7 mouse cellular contexts compared by ENCODE assay signal in genomic region chr3:107333381-107334201, GRCm38 (mm10). TPM values are rescaled to one million over a fixed set of nuclear protein-coding genes. Genes with fewer than 3 reads are reported as not detected.
DNase-seq lines count a peak whose midpoint lies in the region; ATAC-seq lines count a peak whose summit lies in the region.

Rbm15 (minus strand) TSS chr3:107333673.

- H3K36me3 ChIP-seq in embryonic facial prominence, embryonic 11.5 days (replicated peaks; ENCODE audit: control insufficient read depth, insufficient read depth, low read depth, low read length), result peaks cover 5% of the 10 kb centered on the region
- peaks cover 31% of the 10 kb centered on the region for H3K36me3 ChIP-seq in limb, embryonic 10.5 days
- peaks cover 16% of the 10 kb centered on the region for H3K36me3 ChIP-seq in midbrain, embryonic 13.5 days

- peak within 1 kb of the TSS; percentile 97 for H3K27ac ChIP-seq in embryonic facial prominence, embryonic 11.5 days (replicated peaks; ENCODE audit: low read depth, low read length)
- peak within 1 kb of the TSS; percentile 98 for H3K27ac ChIP-seq in limb, embryonic 10.5 days
- H3K27ac ChIP-seq in midbrain, embryonic 13.5 days, result peak within 1 kb of the TSS; percentile 94

- no peaks in the 10 kb centered on the region for H3K27me3 ChIP-seq in embryonic facial prominence, embryonic 11.5 days (ENCODE audit: control insufficient read depth, insufficient read depth, low read length)
- no peaks in the 10 kb centered on the region for H3K27me3 ChIP-seq in limb, embryonic 10.5 days (ENCODE audit: low read depth, poor library complexity, severe bottlenecking)
- H3K27me3 ChIP-seq in midbrain, embryonic 13.5 days, result no peaks in the 10 kb centered on the region

- under 1% methylated on average over 62 of the region's 62 CpGs for WGBS in embryonic facial prominence, embryonic 11.5 days
- under 1% methylated on average over 62 of the region's 62 CpGs for WGBS in limb, embryonic 10.5 days
- under 1% methylated on average over 62 of the region's 62 CpGs for WGBS in midbrain, embryonic 13.5 days

- peak within 1 kb of the TSS; percentile 74 for H3K4me2 ChIP-seq in embryonic facial prominence, embryonic 11.5 days (ENCODE audit: low read depth, low read length)
- peak within 1 kb of the TSS; percentile 84 for H3K4me2 ChIP-seq in midbrain, embryonic 13.5 days (replicated peaks)

- H3K4me3 ChIP-seq in embryonic facial prominence, embryonic 11.5 days (ENCODE audit: low read depth, low read length), result peak within 1 kb of the TSS; percentile 95
- H3K4me3 ChIP-seq in limb, embryonic 10.5 days, result peak within 1 kb of the TSS; percentile 97
- H3K4me3 ChIP-seq in midbrain, embryonic 13.5 days (replicated peaks), result peak within 1 kb of the TSS; percentile 83

- ATAC-seq in embryonic facial prominence, embryonic 11.5 days (replicated peaks; ENCODE audit: insufficient number of reproducible peaks, low FRiP score, low TSS enrichment, low read depth), result peak; percentile 95
- ATAC-seq in granulocyte monocyte progenitor cell, adult 5-6 weeks (replicated peaks; ENCODE audit: poor library complexity, severe bottlenecking), result peak; percentile 65
- peak; percentile 95 for ATAC-seq in midbrain, embryonic 13.5 days

- peak within 1 kb of the TSS; percentile 94 for H3K9ac ChIP-seq in embryonic facial prominence, embryonic 11.5 days (replicated peaks; ENCODE audit: low read length)
- H3K9ac ChIP-seq in midbrain, embryonic 13.5 days (replicated peaks), result peak within 1 kb of the TSS; percentile 85

- no peaks in the 10 kb centered on the region for H3K9me3 ChIP-seq in embryonic facial prominence, embryonic 11.5 days (replicated peaks; ENCODE audit: control insufficient read depth, low read length)
- H3K9me3 ChIP-seq in limb, embryonic 10.5 days (replicated peaks), result no peaks in the 10 kb centered on the region
- no peaks in the 10 kb centered on the region for H3K9me3 ChIP-seq in midbrain, embryonic 13.5 days

- peaks cover 6% of the 10 kb centered on the region for H3K4me1 ChIP-seq in embryonic facial prominence, embryonic 11.5 days (ENCODE audit: control insufficient read depth, insufficient read depth, low read length)
- H3K4me1 ChIP-seq in limb, embryonic 10.5 days, result peaks cover 38% of the 10 kb centered on the region
- peaks cover 35% of the 10 kb centered on the region for H3K4me1 ChIP-seq in midbrain, embryonic 13.5 days (replicated peaks)

- DNase-seq in adrenal gland, postnatal 14 days, result peak; percentile 97
- peak; percentile 99 for DNase-seq in embryonic facial prominence, embryonic 11.5 days (ENCODE audit: low spot score)
- peak; percentile 99 for DNase-seq in kidney, adult 11 months
- peak; percentile 90 for DNase-seq in limb, embryonic 10.5 days (ENCODE audit: low spot score)
- DNase-seq in spleen, adult 12 weeks (ENCODE audit: low spot score), result peak; percentile 90

RNA-seq across cellular contexts. Expression of gene Rbm15, which starts in this region (rescaled TPM):
- 37.3 and 41.1 TPM in 2 replicates for total RNA-seq in adrenal gland, postnatal 14 days (2021)
- polyA plus RNA-seq in embryonic facial prominence, embryonic 11.5 days (2014; fragmentation: Nextera tagmentation; extraction: Ambion mirVana), result 19.0 and 20.6 TPM in 2 replicates
- total RNA-seq in granulocyte monocyte progenitor cell, adult 5-6 weeks (2014; fragmentation: Nextera tagmentation), result 46.9 and 51.3 TPM in 2 replicates
- total RNA-seq in granulocyte monocyte progenitor cell, adult 5-6 weeks (2017), result 28.4 and 32.1 TPM in 2 replicates
- polyA plus RNA-seq in limb, embryonic 10.5 days (2016; fragmentation: Nextera tagmentation; extraction: Ambion mirVana), result 17.2 and 17.4 TPM in 2 replicates
- 10.7 and 12.0 TPM in 2 replicates for polyA plus RNA-seq in midbrain, embryonic 13.5 days (2015; fragmentation: Nextera tagmentation; extraction: Ambion mirVana)

Comparison
In these comparisons a context has a peak if more than half of its experiments do, and no peak if none do; other contexts are left out.
1. Peak in every context shown above with its lines: DNase-seq, ATAC-seq, H3K4me3 ChIP-seq and H3K27ac ChIP-seq.